Comparison of ENCODE assay signal across 30 mouse cellular contexts in genomic region chr9:64534856-64535539, GRCm38 (mm10).
DNase-seq lines count a peak whose midpoint lies in the region; ATAC-seq and TF ChIP-seq lines count a peak whose summit lies in the region.
"Had no signal": no experiment of that assay in that cellular context is flagged by ENCODE, and none has a peak within 500 bp of the region (broad histone marks: within the 10 kb centered on the region; RNA-seq: fewer than 3 reads in every experiment).

No protein-coding gene starts in this region.

- peaks cover 72% of the 10 kb centered on the region for H3K4me1 ChIP-seq in liver, embryonic 12.5 days
- peaks cover 33% of the 10 kb centered on the region for H3K4me1 ChIP-seq in liver, postnatal 0 days (ENCODE audit: insufficient read depth)

- peak overlapping the region; percentile 99 for H3K27ac ChIP-seq in liver, embryonic 12.5 days
- H3K27ac ChIP-seq in liver, postnatal 0 days (ENCODE audit: low read depth): peak overlapping the region; percentile 97
- H3K27ac ChIP-seq: forebrain, embryonic 13.5 days; hindbrain, embryonic 12.5 days; hindbrain, postnatal 0 days; stomach, postnatal 0 days had no signal

- no peak for TF ChIP-seq CTCF in liver, postnatal 0 days (IDR thresholded peaks at IDR 0.05; ENCODE audit: low read depth)

- peak overlapping the region; percentile 69 for H3K9ac ChIP-seq in liver, embryonic 12.5 days
- no peak overlapping the region for H3K9ac ChIP-seq in liver, postnatal 0 days (replicated peaks)
- H3K9ac ChIP-seq: forebrain, embryonic 13.5 days; hindbrain, embryonic 12.5 days had no signal

- H3K9me3 ChIP-seq in liver, embryonic 12.5 days (replicated peaks): no peaks in the 10 kb centered on the region
- H3K9me3 ChIP-seq in liver, postnatal 0 days (ENCODE audit: low read length): no peaks in the 10 kb centered on the region
- H3K9me3 ChIP-seq: forebrain, embryonic 13.5 days; hindbrain, embryonic 12.5 days had no signal

- no peak overlapping the region for H3K4me3 ChIP-seq in liver, embryonic 12.5 days
- H3K4me3 ChIP-seq in liver, postnatal 0 days (ENCODE audit: low read depth, low read length): no peak overlapping the region
- H3K4me3 ChIP-seq: forebrain, embryonic 13.5 days; hindbrain, embryonic 12.5 days; megakaryocyte, embryonic 14.5 days had no signal

- peaks cover 6% of the 10 kb centered on the region for H3K27me3 ChIP-seq in liver, embryonic 12.5 days (replicated peaks)
- H3K27me3 ChIP-seq in liver, postnatal 0 days (ENCODE audit: insufficient read depth, low read length): no peaks in the 10 kb centered on the region
- H3K27me3 ChIP-seq: hindbrain, embryonic 12.5 days had no signal

- DNase-seq in MEL-GATA-1-ER (ENCODE audit: extremely low read depth, low read depth): peak; percentile 7
- DNase-seq in c-Kit-positive CD71-positive TER-119-positive erythroid progenitor cells, embryonic 14.5 days (ENCODE audit: low spot score): peak; percentile 59
- DNase-seq in liver, postnatal 0 days: no peak
- DNase-seq in urinary bladder, adult 2 months (ENCODE audit: low spot score): no peak
- DNase-seq in lung, postnatal 36 days: no peak
- DNase-seq in right cerebral cortex, postnatal 14 days: no peak
- DNase-seq: adrenal gland, adult 8-10 months; cerebellum, adult 18-20 months; cerebellum, postnatal 10 days; gastrocnemius, postnatal 14 days; heart, postnatal 36 days; kidney, adult 9 months; kidney, postnatal 10 days; layer of hippocampus, postnatal 36 days; lung, postnatal 4 days; midbrain, embryonic 14.5 days; retina, postnatal 1 day; right cerebral cortex, postnatal 25 days; spleen, adult 18-20 months; thymus, adult 18-20 months; thymus, postnatal 36 days had no signal

- TF ChIP-seq EP300 in liver, postnatal 0 days (IDR thresholded peaks at IDR 0.05; ENCODE audit: low read depth): 0 out of 2 replicates have a peak, but pooled peaks have one; percentile 13

- WGBS in liver, embryonic 12.5 days (ENCODE audit: insufficient replicate concordance): 58% methylated on average over 8 of the region's 8 CpGs
- 73% methylated on average over 8 of the region's 8 CpGs for WGBS in liver, postnatal 0 days (ENCODE audit: insufficient replicate concordance)

- ATAC-seq in liver, embryonic 12.5 days: peak; percentile 40
- ATAC-seq in liver, postnatal 0 days: no peak
- ATAC-seq: activated CD4-positive, CD25-positive, alpha-beta regulatory T cell, adult 4 months; CD4-positive, CD25-positive, alpha-beta regulatory T cell, adult 4 months; forebrain, embryonic 13.5 days; hindbrain, postnatal 0 days had no signal

- peak overlapping the region; percentile 59 for H3K4me2 ChIP-seq in liver, embryonic 12.5 days
- H3K4me2 ChIP-seq in liver, postnatal 0 days (ENCODE audit: low read depth, low read length): no peak overlapping the region
- H3K4me2 ChIP-seq: forebrain, embryonic 13.5 days; heart, embryonic 11.5 days; hindbrain, embryonic 12.5 days had no signal

- no peaks in the 10 kb centered on the region for H3K36me3 ChIP-seq in liver, embryonic 12.5 days
- no peaks in the 10 kb centered on the region for H3K36me3 ChIP-seq in liver, postnatal 0 days (replicated peaks; ENCODE audit: insufficient read depth, low read length)
- H3K36me3 ChIP-seq: hindbrain, embryonic 12.5 days had no signal

Comparison
In these comparisons a context has a peak if more than half of its experiments do, and no peak if none do; other contexts are left out.
1. DNase-seq: peak in MEL-GATA-1-ER (single experiment) and c-Kit-positive CD71-positive TER-119-positive erythroid progenitor cells, embryonic 14.5 days (single experiment); none in liver, postnatal 0 days (single experiment), urinary bladder, adult 2 months (single experiment), lung, postnatal 36 days (single experiment) and right cerebral cortex, postnatal 14 days (single experiment).